Mouse (Mus musculus): ENCODE data around the gene Tpra1. TPM values are rescaled to one million over a fixed set of nuclear protein-coding genes. Genes with fewer than 3 reads are reported as not detected.

Gene Tpra1
- 44.5 TPM for polyA plus RNA-seq (2015; fragmentation: Illumina TruSeq; extraction: RNeasy Lipid Tissue Mini Kit (QIAGEN cat#74804); ENCODE audit: low read depth, low replicate concordance)

DNA sequence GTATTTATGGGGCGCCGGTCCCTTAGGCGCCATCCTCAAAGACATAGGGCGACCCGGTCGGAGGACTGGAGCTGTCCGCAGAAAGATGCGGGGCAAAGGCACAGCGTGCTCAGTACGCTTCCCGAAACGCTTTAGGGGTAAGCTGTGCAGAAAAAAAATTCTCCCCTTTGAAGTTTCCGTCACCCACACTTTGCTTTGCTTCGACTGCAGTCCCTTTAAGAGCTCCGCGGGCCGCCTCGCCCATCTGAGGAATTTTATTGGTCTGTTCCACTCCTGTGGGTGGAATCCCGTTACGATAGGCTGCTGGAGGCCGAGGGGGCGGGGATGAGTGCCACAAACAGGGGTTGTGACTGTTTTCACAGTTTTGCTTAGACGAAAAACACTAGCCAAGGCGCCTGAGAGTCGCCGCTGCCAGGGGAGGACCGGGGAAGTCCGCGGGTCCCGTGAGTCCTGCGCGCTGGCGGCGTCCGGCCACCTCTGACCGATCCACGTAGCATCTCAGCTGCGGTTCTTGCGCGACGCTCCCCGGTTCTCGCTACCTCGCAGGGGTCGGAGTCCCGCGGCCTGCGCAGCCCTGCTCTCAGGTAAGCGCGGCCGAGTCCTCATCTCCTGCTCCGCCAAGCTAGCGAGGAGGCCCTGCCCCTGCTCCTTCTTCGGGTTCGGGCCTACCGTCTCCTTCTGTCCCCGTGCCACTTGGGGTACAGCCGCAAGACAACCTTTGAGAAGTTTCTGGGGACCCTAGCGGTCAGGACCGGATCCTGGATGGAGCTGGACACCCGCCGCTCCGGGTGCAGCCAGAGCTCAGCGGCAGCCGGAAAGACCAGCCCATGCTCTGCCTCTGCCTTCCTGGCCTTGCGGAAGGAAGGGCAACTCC, at the start of gene Tpra1:
Gene Tpra1, plus strand, starts transcription at position 305 of the 874 bp plus-strand sequence.

DNA sequence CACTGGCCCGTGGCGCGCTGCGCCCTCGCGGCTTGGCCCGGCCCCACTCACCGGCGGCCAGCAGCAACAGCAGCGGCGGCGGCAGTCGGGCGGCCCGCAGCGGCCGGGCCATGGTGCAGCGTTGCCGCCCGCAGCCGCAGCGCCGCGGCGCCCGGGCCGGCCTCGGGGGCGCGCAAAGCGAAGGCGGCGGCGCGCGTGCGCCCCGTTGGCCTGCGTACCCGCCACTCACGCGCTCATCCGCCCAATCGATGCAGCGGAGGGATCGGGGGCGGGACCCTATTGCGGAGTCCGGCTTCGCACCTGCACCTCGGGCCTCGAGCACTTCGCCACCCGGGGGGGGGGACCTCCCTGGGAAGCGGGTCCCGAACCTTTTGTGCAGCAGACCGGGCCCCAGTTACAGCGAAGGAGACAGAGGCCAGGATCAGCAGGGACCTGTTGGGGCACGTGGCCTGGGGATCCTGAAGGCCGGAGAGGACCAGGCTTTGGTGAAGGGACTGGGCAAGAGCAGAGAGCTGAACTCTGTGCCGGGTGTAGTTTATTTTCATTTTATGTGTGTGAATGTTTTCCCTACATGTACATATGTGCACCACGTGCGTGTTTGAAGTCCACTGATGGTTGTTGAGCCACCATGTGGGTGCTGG, 27.1 kb upstream of the Tpra1 start, which contains the start of gene Podxl2:
Gene Podxl2, minus strand, starts transcription at position 177 of the 641 bp plus-strand sequence.

DNA sequence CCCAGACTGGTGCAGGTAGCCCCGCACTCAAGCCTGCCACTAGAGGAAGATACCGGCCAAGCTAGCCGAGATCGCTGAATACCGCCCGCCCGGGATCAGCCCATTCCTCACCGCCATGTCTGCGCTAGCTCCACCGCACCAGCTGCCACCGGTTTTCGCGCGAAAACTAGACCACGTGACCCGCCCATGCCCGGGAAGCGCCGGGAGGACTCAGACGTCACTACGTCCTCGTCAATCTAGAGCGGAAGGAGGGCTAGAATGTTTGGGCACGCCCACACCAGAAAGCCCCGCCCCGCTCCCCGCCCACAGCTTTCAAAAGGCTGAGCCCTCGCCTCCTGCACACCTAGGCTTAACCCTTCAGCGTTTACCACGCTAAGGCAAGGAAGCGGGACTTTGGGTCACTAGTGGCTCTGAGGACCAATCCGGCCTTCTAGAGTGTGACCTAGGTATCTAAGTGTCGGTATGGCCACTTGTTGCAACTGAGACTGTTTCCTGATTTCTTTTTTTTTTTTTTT, 3.5 kb upstream of the Tpra1 start, which contains the start of gene Mcm2:
Gene Mcm2, minus strand, starts transcription at position 247 of the 515 bp plus-strand sequence.

Other genes starting within 250 kb of the Tpra1 start
- gene Mgll, start 177.8 kb upstream of the Tpra1 start, polyA plus RNA-seq (2015; fragmentation: Illumina TruSeq; extraction: RNeasy Lipid Tissue Mini Kit (QIAGEN cat#74804); ENCODE audit: low read depth, low replicate concordance) = 137 TPM
- 41.9 TPM for gene Abtb1, start 60.3 kb upstream of the Tpra1 start, polyA plus RNA-seq (2015; fragmentation: Illumina TruSeq; extraction: RNeasy Lipid Tissue Mini Kit (QIAGEN cat#74804); ENCODE audit: low read depth, low replicate concordance)
- gene Podxl2, start 27.2 kb upstream of the Tpra1 start, polyA plus RNA-seq (2015; fragmentation: Illumina TruSeq; extraction: RNeasy Lipid Tissue Mini Kit (QIAGEN cat#74804); ENCODE audit: low read depth, low replicate concordance) = 167 TPM
- 3.3 TPM for gene Mcm2, start 3.5 kb upstream of the Tpra1 start, polyA plus RNA-seq (2015; fragmentation: Illumina TruSeq; extraction: RNeasy Lipid Tissue Mini Kit (QIAGEN cat#74804); ENCODE audit: low read depth, low replicate concordance)